Mouse (Mus musculus) midbrain, embryonic 14.5 days (tissue): Measurements from ENCODE around the gene Luc7l2. TPM values are rescaled to one million over a fixed set of nuclear protein-coding genes. Genes with fewer than 3 reads are reported as not detected.
"Not testable (repeated sequence)": the region's sequence is repeated elsewhere in the genome, so short reads cannot be mapped to it uniquely, and the experiment has no call there.

Source experiments
- ATAC-seq: fragments of 200-750 bp; cut with Nextera tagmentation; 2 replicates; pipeline ENCODE4 v1.8.0; 2017; ENCODE audit warnings: moderate number of reproducible peaks, moderate library complexity; ENCODE audit not compliant: low FRiP score, low TSS enrichment
- DNase-seq: peaks from one replicate; pipeline ENCODE4 v3.0.0-alpha.2; 2015
- H3K27ac ChIP-seq: fragments of 300-500 bp; sonication (generic); replicated peaks from 2 replicates; pipeline ENCODE4 v1.5.1; 2014; ENCODE audit warnings: mild to moderate bottlenecking, low read depth, low read length, moderate library complexity
- H3K27me3 ChIP-seq: fragments of 300-500 bp; sonication (generic); 2 replicates; pipeline ENCODE4 v1.6.1; 2014; ENCODE audit warnings: low read length, control low read depth, mixed read lengths; ENCODE audit not compliant: control insufficient read depth, insufficient read depth
- H3K36me3 ChIP-seq: fragments of 300-500 bp; sonication (generic); 2 replicates; pipeline ENCODE4 v1.6.1; 2014; ENCODE audit warnings: low read length, control low read depth; ENCODE audit not compliant: control insufficient read depth, insufficient read depth
- H3K4me1 ChIP-seq: fragments of 300-500 bp; sonication (generic); 2 replicates; pipeline ENCODE4 v1.6.1; 2014; ENCODE audit warnings: mild to moderate bottlenecking, antibody characterized with exemption, low read length, control low read depth; ENCODE audit not compliant: control insufficient read depth, insufficient read depth
- H3K4me2 ChIP-seq: fragments of 300-500 bp; sonication (generic); 2 replicates; pipeline ENCODE4 v1.6.1; 2014; ENCODE audit warnings: mild to moderate bottlenecking, low read length, moderate library complexity
- H3K4me3 ChIP-seq: fragments of 300-500 bp; sonication (generic); replicated peaks from 2 replicates; pipeline ENCODE4 v1.5.1; 2014; ENCODE audit warnings: low read depth, low read length
- H3K9ac ChIP-seq: fragments of 300-500 bp; sonication (generic); replicated peaks from 2 replicates; pipeline ENCODE4 v1.6.1; 2014; ENCODE audit warnings: mild to moderate bottlenecking, low read length, moderate library complexity
- H3K9me3 ChIP-seq: fragments of 300-500 bp; sonication (generic); 2 replicates; pipeline ENCODE4 v1.6.1; 2016; ENCODE audit warnings: low read length, control low read depth, mixed read lengths; ENCODE audit not compliant: control insufficient read depth
- WGBS: fragments of 180-500 bp; shearing (Covaris S2); extraction: QIAGEN DNeasy Blood & Tissue Kit; methylation state at CpG from one replicate; pipeline ENCODE4 v1.1.7; 2014; 5-methylcytosine and 5-hydroxymethylcytosine counted together
- polyA plus RNA-seq: library from polyadenylated mRNA; unstranded; fragments of >200 nt; fragmentation: Nextera tagmentation; extraction: Ambion mirVana; gene quantifications from 2 replicates; pipeline ENCODE4 v1.2.1, GENCODE M21; 2014

Gene Luc7l2
- polyA plus RNA-seq, 1 experiment from 2014 or later = 48.3 TPM

DNA sequence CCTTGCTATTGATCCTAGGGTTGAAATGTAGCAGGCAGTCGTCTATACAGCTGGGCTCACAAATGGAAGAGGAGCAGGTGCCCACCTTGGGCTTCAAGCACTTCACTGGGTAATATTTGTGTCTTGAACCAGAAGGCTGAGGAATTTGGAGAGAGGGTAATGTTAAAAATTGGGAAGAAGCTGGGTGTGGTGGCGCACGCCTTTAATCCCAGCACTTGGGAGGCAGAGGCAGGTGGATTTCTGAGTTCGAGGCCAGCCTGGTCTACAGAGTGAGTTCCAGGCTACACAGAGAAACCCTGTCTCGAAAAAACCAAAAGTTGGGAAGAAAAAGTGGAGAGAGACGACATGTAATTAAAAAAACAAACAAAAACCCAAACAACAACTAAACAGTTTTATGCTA, 1.3 kb upstream of the Luc7l2 start:
- not testable (repeated sequence) for DNase-seq, H3K27ac ChIP-seq, H3K27me3 ChIP-seq, H3K4me1 ChIP-seq, ATAC-seq, H3K36me3 ChIP-seq, H3K9me3 ChIP-seq
- Histone ChIP-seq H3K4me3 (peak overlapping the region; percentile 69; the same call in 1 of the 2 replicates), H3K9ac (peak overlapping the region; percentile 91; the same call in 1 of the 2 replicates), H3K4me2 (peak overlapping the region; percentile 80)
- WGBS = 80% methylated on average over 6 of the region's 6 CpGs

- DNase-seq (peak; percentile 75), ATAC-seq (0 out of 2 replicates have a peak, but pooled peaks have one; percentile 1)
- Histone ChIP-seq H3K27me3 (no peaks in the 10 kb centered on the region), H3K4me2 (peak overlapping the region; percentile 80), H3K9ac (peak overlapping the region; percentile 91), H3K27ac (peak overlapping the region; percentile 99), H3K4me1 (peaks cover 7% of the 10 kb centered on the region; the same call in 1 of the 2 replicates), H3K9me3 (no peaks in the 10 kb centered on the region), H3K36me3 (no peaks in the 10 kb centered on the region), H3K4me3 (peak overlapping the region; percentile 69)
- 7% methylated on average over 28 of the region's 28 CpGs for WGBS
Observed at GRCm38 (mm10) chr6:38550250-38551061, 678 bp upstream of the Luc7l2 start.

GRCm38 (mm10) chr6:38551989-38552635, 978 bp downstream of the Luc7l2 start:
- ATAC-seq (peak; percentile 93), DNase-seq (peak; percentile 97)
- H3K4me3 ChIP-seq = peak overlapping the region; percentile 69
- peak overlapping the region; percentile 60 for H3K4me2 ChIP-seq
- no peaks in the 10 kb centered on the region for H3K36me3 ChIP-seq
- peak overlapping the region; percentile 91 for H3K9ac ChIP-seq
- no peaks in the 10 kb centered on the region for H3K9me3 ChIP-seq
- peak overlapping the region; percentile 99 for H3K27ac ChIP-seq
- peaks cover 7% of the 10 kb centered on the region; the same call in 1 of the 2 replicates for H3K4me1 ChIP-seq
- under 1% methylated on average over 32 of the region's 32 CpGs for WGBS
- no peaks in the 10 kb centered on the region for H3K27me3 ChIP-seq

DNA sequence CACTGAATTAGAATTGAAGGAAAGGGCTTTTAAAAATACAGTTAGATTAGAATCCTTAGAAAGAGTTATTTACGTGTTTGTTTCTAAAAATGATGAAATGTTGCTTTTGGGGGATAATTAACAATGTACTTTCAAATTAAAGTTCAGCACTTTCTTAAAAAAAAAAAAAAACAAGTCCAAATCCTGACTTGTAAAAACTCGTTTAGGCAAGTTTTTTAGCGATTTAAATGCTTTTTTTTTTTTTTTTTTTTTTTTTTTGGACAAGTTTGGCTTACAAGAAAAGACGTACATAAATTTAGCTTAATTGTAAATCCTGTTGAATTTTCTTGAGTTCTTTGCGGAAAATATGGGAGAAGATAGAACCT, 1.5 kb downstream of the Luc7l2 start:
- Histone ChIP-seq H3K36me3 (peaks cover 2% of the 10 kb centered on the region; the same call in 1 of the 2 replicates), H3K4me2 (peak overlapping the region; percentile 60), H3K27me3 (no peaks in the 10 kb centered on the region), H3K4me3 (peak overlapping the region; percentile 69), H3K4me1 (peaks cover 7% of the 10 kb centered on the region; the same call in 1 of the 2 replicates), H3K9me3 (no peaks in the 10 kb centered on the region), H3K9ac (0 out of 2 replicates have a peak overlapping the region, but pooled peaks have one; percentile 91), H3K27ac (no peak overlapping the region)
- WGBS = 25% methylated on average over 5 of the region's 5 CpGs
- ATAC-seq = no peak
- no peak for DNase-seq

GRCm38 (mm10) chr6:38576096-38576495, 25.0 kb downstream of the Luc7l2 start:
- DNase-seq (no peak), ATAC-seq (no peak)
- H3K4me3 ChIP-seq = no peak overlapping the region
- no peak overlapping the region for H3K9ac ChIP-seq
- no peaks in the 10 kb centered on the region for H3K9me3 ChIP-seq
- H3K27ac ChIP-seq = no peak overlapping the region
- H3K4me2 ChIP-seq = no peak overlapping the region
- no peaks in the 10 kb centered on the region for H3K4me1 ChIP-seq
- H3K27me3 ChIP-seq = no peaks in the 10 kb centered on the region
- WGBS = 97% methylated on average over 2 of the region's 2 CpGs
- H3K36me3 ChIP-seq = peaks cover 34% of the 10 kb centered on the region

- WGBS = 100% methylated on average over 3 of the region's 3 CpGs
- H3K4me3 ChIP-seq = no peak overlapping the region
- H3K36me3 ChIP-seq = peaks cover 24% of the 10 kb centered on the region
- H3K4me2 ChIP-seq = no peak overlapping the region
- no peaks in the 10 kb centered on the region for H3K4me1 ChIP-seq
- no peak for ATAC-seq
- no peak overlapping the region for H3K9ac ChIP-seq
- H3K27me3 ChIP-seq = no peaks in the 10 kb centered on the region
- no peaks in the 10 kb centered on the region for H3K9me3 ChIP-seq
- H3K27ac ChIP-seq = no peak overlapping the region
- no peak for DNase-seq
Observed at GRCm38 (mm10) chr6:38580112-38580857, 29.2 kb downstream of the Luc7l2 start.

DNA sequence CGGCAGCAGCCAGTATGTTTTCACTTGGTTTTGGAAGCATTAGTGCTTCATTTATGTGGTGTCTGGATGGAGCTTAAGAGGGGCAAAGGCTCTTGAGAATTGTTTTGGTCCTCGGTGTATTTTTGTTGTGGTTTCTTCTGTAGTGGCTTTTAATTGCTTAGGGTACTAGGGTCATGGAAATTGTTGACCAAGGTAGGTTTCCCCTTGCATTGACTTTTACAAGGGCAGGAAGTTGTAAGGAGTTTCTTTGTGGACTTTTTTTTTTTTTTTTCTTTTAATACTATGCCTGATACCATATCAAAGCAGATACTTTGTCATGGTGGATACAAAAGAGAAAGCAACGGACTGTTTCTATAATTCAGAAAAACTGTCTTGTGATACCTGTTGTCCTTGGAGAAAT, 30.6 kb downstream of the Luc7l2 start:
- no peak for ATAC-seq
- WGBS = 94% methylated on average over 3 of the region's 3 CpGs
- peaks cover 35% of the 10 kb centered on the region for H3K36me3 ChIP-seq

DNA sequence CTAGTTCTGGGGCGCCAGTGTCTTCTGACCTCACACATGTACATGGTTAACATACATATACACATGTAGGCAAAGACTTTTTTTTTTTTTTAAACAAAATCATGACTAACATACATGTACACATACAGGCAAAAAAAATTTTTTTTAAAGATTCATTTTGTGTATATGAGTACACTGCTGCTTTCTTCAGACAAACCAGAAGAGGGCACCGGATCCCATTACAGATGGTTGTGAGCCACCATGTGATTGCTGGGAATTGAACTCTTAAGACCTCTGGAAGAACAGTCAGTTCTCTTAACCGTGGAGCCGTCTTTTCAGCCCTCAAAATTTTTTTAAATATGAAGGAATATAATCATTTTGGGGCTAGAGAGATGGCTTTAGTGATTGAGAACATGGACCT, 46.3 kb downstream of the Luc7l2 start:
- Histone ChIP-seq H3K4me3 (no peak overlapping the region), H3K4me1 (no peaks in the 10 kb centered on the region), H3K9me3 (no peaks in the 10 kb centered on the region), H3K36me3 (peaks cover 67% of the 10 kb centered on the region), H3K9ac (no peak overlapping the region), H3K4me2 (no peak overlapping the region), H3K27ac (no peak overlapping the region), H3K27me3 (no peaks in the 10 kb centered on the region)
- DNase-seq (no peak), ATAC-seq (no peak)
- WGBS = 94% methylated on average over 4 of the region's 4 CpGs

More for the DNA sequence above, 30.6 kb downstream of the Luc7l2 start:
- Histone ChIP-seq H3K4me3 (no peak overlapping the region), H3K4me2 (no peak overlapping the region), H3K9me3 (no peaks in the 10 kb centered on the region), H3K4me1 (no peaks in the 10 kb centered on the region), H3K27ac (no peak overlapping the region), H3K9ac (no peak overlapping the region), H3K27me3 (no peaks in the 10 kb centered on the region)
- DNase-seq = no peak
